Mouse (Mus musculus): ENCODE data around the gene Tbc1d22a. TPM values are rescaled to one million over a fixed set of nuclear protein-coding genes. Genes with fewer than 3 reads are reported as not detected.

Gene Tbc1d22a
- polyA plus RNA-seq, 1 experiment from 2014 or later: 11.6 TPM

GRCm38 (mm10) chr15:86238076-86238475 is 23.8 kb downstream of the Tbc1d22a start:
- H3K9me3 ChIP-seq (ENCODE audit: control insufficient read depth, low read length): no peaks in the 10 kb centered on the region
- no peaks in the 10 kb centered on the region; the same call in none of the 2 replicates for H3K36me3 ChIP-seq (ENCODE audit: control insufficient read depth, insufficient read depth)
- no peak for ATAC-seq
- H3K9ac ChIP-seq (replicated peaks; ENCODE audit: low read depth, low read length): no peak overlapping the region
- no peak overlapping the region for H3K27ac ChIP-seq (ENCODE audit: low read length)
- H3K4me2 ChIP-seq (ENCODE audit: low read length): no peak overlapping the region
- no peaks in the 10 kb centered on the region for H3K27me3 ChIP-seq (replicated peaks; ENCODE audit: control insufficient read depth, insufficient read depth, low read length)
- WGBS: 85% methylated on average over 3 of the region's 3 CpGs
- no peak overlapping the region for H3K4me3 ChIP-seq (replicated peaks; ENCODE audit: low read length)
- no peaks in the 10 kb centered on the region for H3K4me1 ChIP-seq (replicated peaks; ENCODE audit: control insufficient read depth, insufficient read depth, low read length)

GRCm38 (mm10) chr15:86239068-86239467 is 24.8 kb downstream of the Tbc1d22a start:
- WGBS: 91% methylated on average over 6 of the region's 6 CpGs
- Histone ChIP-seq H3K36me3 (ENCODE audit: control insufficient read depth, insufficient read depth) (no peaks in the 10 kb centered on the region; the same call in none of the 2 replicates), H3K4me3 (replicated peaks; ENCODE audit: low read length) (no peak overlapping the region), H3K4me1 (replicated peaks; ENCODE audit: control insufficient read depth, insufficient read depth, low read length) (no peaks in the 10 kb centered on the region), H3K9me3 (ENCODE audit: control insufficient read depth, low read length) (no peaks in the 10 kb centered on the region), H3K9ac (replicated peaks; ENCODE audit: low read depth, low read length) (no peak overlapping the region), H3K27ac (ENCODE audit: low read length) (no peak overlapping the region), H3K4me2 (ENCODE audit: low read length) (no peak overlapping the region), H3K27me3 (replicated peaks; ENCODE audit: control insufficient read depth, insufficient read depth, low read length) (no peaks in the 10 kb centered on the region)
- ATAC-seq: no peak

- ATAC-seq: 0 out of 2 replicates have a peak, but pooled peaks have one; percentile 28
- WGBS: 29% methylated on average over 10 of the region's 10 CpGs
- no peaks in the 10 kb centered on the region for H3K27me3 ChIP-seq (replicated peaks; ENCODE audit: control insufficient read depth, insufficient read depth, low read length)
- H3K36me3 ChIP-seq (ENCODE audit: control insufficient read depth, insufficient read depth): no peaks in the 10 kb centered on the region; the same call in none of the 2 replicates
- H3K9me3 ChIP-seq (ENCODE audit: control insufficient read depth, low read length): no peaks in the 10 kb centered on the region
- H3K9ac ChIP-seq (replicated peaks; ENCODE audit: low read depth, low read length): no peak overlapping the region
- no peaks in the 10 kb centered on the region for H3K4me1 ChIP-seq (replicated peaks; ENCODE audit: control insufficient read depth, insufficient read depth, low read length)
- H3K4me3 ChIP-seq (replicated peaks; ENCODE audit: low read length): no peak overlapping the region
- no peak overlapping the region for H3K4me2 ChIP-seq (ENCODE audit: low read length)
- no peak overlapping the region for H3K27ac ChIP-seq (ENCODE audit: low read length)
Measured at GRCm38 (mm10) chr15:86239801-86240200, 25.5 kb downstream of the Tbc1d22a start.

GRCm38 (mm10) chr15:86243708-86244107 is 29.4 kb downstream of the Tbc1d22a start:
- no peaks in the 10 kb centered on the region for H3K27me3 ChIP-seq (replicated peaks; ENCODE audit: control insufficient read depth, insufficient read depth, low read length)
- ATAC-seq: no peak
- H3K4me2 ChIP-seq (ENCODE audit: low read length): no peak overlapping the region
- no peak overlapping the region for H3K27ac ChIP-seq (ENCODE audit: low read length)
- no peak overlapping the region for H3K9ac ChIP-seq (replicated peaks; ENCODE audit: low read depth, low read length)
- H3K36me3 ChIP-seq (ENCODE audit: control insufficient read depth, insufficient read depth): no peaks in the 10 kb centered on the region; the same call in 1 of the 2 replicates
- WGBS: 38% methylated on average over 8 of the region's 8 CpGs
- no peaks in the 10 kb centered on the region for H3K4me1 ChIP-seq (replicated peaks; ENCODE audit: control insufficient read depth, insufficient read depth, low read length)
- H3K4me3 ChIP-seq (replicated peaks; ENCODE audit: low read length): no peak overlapping the region
- no peaks in the 10 kb centered on the region for H3K9me3 ChIP-seq (ENCODE audit: control insufficient read depth, low read length)

GRCm38 (mm10) chr15:86244380-86244779 is 30.1 kb downstream of the Tbc1d22a start:
- Histone ChIP-seq H3K9me3 (ENCODE audit: control insufficient read depth, low read length) (no peaks in the 10 kb centered on the region), H3K9ac (replicated peaks; ENCODE audit: low read depth, low read length) (no peak overlapping the region), H3K27ac (ENCODE audit: low read length) (no peak overlapping the region), H3K36me3 (ENCODE audit: control insufficient read depth, insufficient read depth) (no peaks in the 10 kb centered on the region; the same call in 1 of the 2 replicates), H3K27me3 (replicated peaks; ENCODE audit: control insufficient read depth, insufficient read depth, low read length) (no peaks in the 10 kb centered on the region), H3K4me2 (ENCODE audit: low read length) (no peak overlapping the region), H3K4me3 (replicated peaks; ENCODE audit: low read length) (no peak overlapping the region), H3K4me1 (replicated peaks; ENCODE audit: control insufficient read depth, insufficient read depth, low read length) (no peaks in the 10 kb centered on the region)
- WGBS: 85% methylated on average over 2 of the region's 2 CpGs
- no peak for ATAC-seq

- ATAC-seq: peak; percentile 77
- peaks cover 7% of the 10 kb centered on the region for H3K4me1 ChIP-seq (replicated peaks; ENCODE audit: control insufficient read depth, insufficient read depth, low read length)
- H3K27ac ChIP-seq (ENCODE audit: low read length): no peak overlapping the region
- no peaks in the 10 kb centered on the region for H3K27me3 ChIP-seq (replicated peaks; ENCODE audit: control insufficient read depth, insufficient read depth, low read length)
- H3K9ac ChIP-seq (replicated peaks; ENCODE audit: low read depth, low read length): no peak overlapping the region
- H3K4me3 ChIP-seq (replicated peaks; ENCODE audit: low read length): no peak overlapping the region
- whole genome bisulfite sequencing: 48% methylated on average over 9 of the region's 9 CpGs
- H3K36me3 ChIP-seq (ENCODE audit: control insufficient read depth, insufficient read depth): no peaks in the 10 kb centered on the region
- no peak overlapping the region for H3K4me2 ChIP-seq (ENCODE audit: low read length)
- H3K9me3 ChIP-seq (ENCODE audit: control insufficient read depth, low read length): no peaks in the 10 kb centered on the region
Measured at GRCm38 (mm10) chr15:86250269-86250668, 36.0 kb downstream of the Tbc1d22a start.

GRCm38 (mm10) chr15:86252130-86252529 is 37.9 kb downstream of the Tbc1d22a start:
- Histone ChIP-seq H3K9me3 (ENCODE audit: control insufficient read depth, low read length) (no peaks in the 10 kb centered on the region), H3K27me3 (replicated peaks; ENCODE audit: control insufficient read depth, insufficient read depth, low read length) (no peaks in the 10 kb centered on the region), H3K4me2 (ENCODE audit: low read length) (no peak overlapping the region), H3K9ac (replicated peaks; ENCODE audit: low read depth, low read length) (no peak overlapping the region), H3K4me1 (replicated peaks; ENCODE audit: control insufficient read depth, insufficient read depth, low read length) (peaks cover 10% of the 10 kb centered on the region), H3K36me3 (ENCODE audit: control insufficient read depth, insufficient read depth) (no peaks in the 10 kb centered on the region), H3K27ac (ENCODE audit: low read length) (no peak overlapping the region), H3K4me3 (replicated peaks; ENCODE audit: low read length) (no peak overlapping the region)
- no peak for ATAC-seq

GRCm38 (mm10) chr15:86252684-86253083 is 38.4 kb downstream of the Tbc1d22a start:
- H3K9ac ChIP-seq (replicated peaks; ENCODE audit: low read depth, low read length): no peak overlapping the region
- H3K4me3 ChIP-seq (replicated peaks; ENCODE audit: low read length): no peak overlapping the region
- 68% methylated on average over 4 of the region's 4 CpGs for WGBS
- H3K9me3 ChIP-seq (ENCODE audit: control insufficient read depth, low read length): no peaks in the 10 kb centered on the region
- H3K27ac ChIP-seq (ENCODE audit: low read length): no peak overlapping the region
- H3K4me1 ChIP-seq (replicated peaks; ENCODE audit: control insufficient read depth, insufficient read depth, low read length): peaks cover 10% of the 10 kb centered on the region
- no peaks in the 10 kb centered on the region for H3K27me3 ChIP-seq (replicated peaks; ENCODE audit: control insufficient read depth, insufficient read depth, low read length)
- no peak for ATAC-seq
- no peak overlapping the region for H3K4me2 ChIP-seq (ENCODE audit: low read length)
- no peaks in the 10 kb centered on the region for H3K36me3 ChIP-seq (ENCODE audit: control insufficient read depth, insufficient read depth)

- ATAC-seq: no peak; the same call in 1 of the 2 replicates
- 0 out of 2 replicates have a peak overlapping the region, but pooled peaks have one; percentile 7 for H3K4me2 ChIP-seq (ENCODE audit: low read length)
Measured at GRCm38 (mm10) chr15:86253411-86253810, 39.2 kb downstream of the Tbc1d22a start.

GRCm38 (mm10) chr15:86256201-86256600 is 41.9 kb downstream of the Tbc1d22a start:
- H3K4me1 ChIP-seq (replicated peaks; ENCODE audit: control insufficient read depth, insufficient read depth, low read length): peaks cover 22% of the 10 kb centered on the region
- no peak for ATAC-seq

More at GRCm38 (mm10) chr15:86253411-86253810, 39.2 kb downstream of the Tbc1d22a start:
- Histone ChIP-seq H3K4me1 (replicated peaks; ENCODE audit: control insufficient read depth, insufficient read depth, low read length) (peaks cover 16% of the 10 kb centered on the region), H3K36me3 (ENCODE audit: control insufficient read depth, insufficient read depth) (no peaks in the 10 kb centered on the region), H3K9ac (replicated peaks; ENCODE audit: low read depth, low read length) (no peak overlapping the region), H3K27ac (ENCODE audit: low read length) (no peak overlapping the region), H3K27me3 (replicated peaks; ENCODE audit: control insufficient read depth, insufficient read depth, low read length) (no peaks in the 10 kb centered on the region), H3K9me3 (ENCODE audit: control insufficient read depth, low read length) (no peaks in the 10 kb centered on the region), H3K4me3 (replicated peaks; ENCODE audit: low read length) (no peak overlapping the region)
- 9% methylated on average over 10 of the region's 10 CpGs for WGBS

More at GRCm38 (mm10) chr15:86256201-86256600, 41.9 kb downstream of the Tbc1d22a start:
- Histone ChIP-seq H3K4me2 (ENCODE audit: low read length) (no peak overlapping the region), H3K9ac (replicated peaks; ENCODE audit: low read depth, low read length) (no peak overlapping the region), H3K36me3 (ENCODE audit: control insufficient read depth, insufficient read depth) (no peaks in the 10 kb centered on the region), H3K4me3 (replicated peaks; ENCODE audit: low read length) (no peak overlapping the region), H3K9me3 (ENCODE audit: control insufficient read depth, low read length) (no peaks in the 10 kb centered on the region), H3K27ac (ENCODE audit: low read length) (peak overlapping the region; percentile 8; the same call in 1 of the 2 replicates), H3K27me3 (replicated peaks; ENCODE audit: control insufficient read depth, insufficient read depth, low read length) (no peaks in the 10 kb centered on the region)
- 49% methylated on average over 5 of the region's 5 CpGs for WGBS
